Mouse (Mus musculus) hindbrain, embryonic 12.5 days (tissue): ENCODE measurements at regions not wholly inside any gene's neighbourhood (a gene's known extent, or its start where the extent isn't known, plus 50 kb on each side); places are given as distances from the start of the nearest gene placed in this dataset.

Experiments
- ATAC-seq: fragments of 200-750 bp; cut with Nextera tagmentation; 2 replicates; pipeline ENCODE4 v1.8.0; 2017; ENCODE audit warnings: moderate TSS enrichment; ENCODE audit not compliant: low FRiP score
- H3K27ac ChIP-seq: fragments of 300-500 bp; sonication (generic); 2 replicates; pipeline ENCODE4 v1.5.1; 2016; ENCODE audit warnings: mild to moderate bottlenecking
- H3K27me3 ChIP-seq: fragments of 300-500 bp; sonication (generic); 2 replicates; pipeline ENCODE4 v1.6.1; 2016; ENCODE audit warnings: mild to moderate bottlenecking
- H3K36me3 ChIP-seq: fragments of 300-500 bp; sonication (generic); 2 replicates; pipeline ENCODE4 v1.6.1; 2016; ENCODE audit warnings: mild to moderate bottlenecking
- H3K4me1 ChIP-seq: fragments of 300-500 bp; sonication (generic); 2 replicates; pipeline ENCODE4 v1.6.1; 2016
- H3K4me2 ChIP-seq: fragments of 300-500 bp; sonication (generic); replicated peaks from 2 replicates; pipeline ENCODE4 v1.6.1; 2016; ENCODE audit warnings: mild to moderate bottlenecking
- H3K4me3 ChIP-seq: fragments of 300-500 bp; sonication (generic); 2 replicates; pipeline ENCODE4 v1.5.1; 2016; ENCODE audit warnings: mild to moderate bottlenecking
- H3K9ac ChIP-seq: fragments of 300-500 bp; sonication (generic); 2 replicates; pipeline ENCODE4 v1.6.1; 2016; ENCODE audit warnings: mild to moderate bottlenecking, moderate library complexity
- H3K9me3 ChIP-seq: fragments of 300-500 bp; sonication (generic); replicated peaks from 2 replicates; pipeline ENCODE4 v1.6.1; 2016; ENCODE audit warnings: mild to moderate bottlenecking
- WGBS: fragments of 180-500 bp; shearing (Covaris S2); methylation state at CpG from one replicate; pipeline ENCODE4 v1.1.7; 2016; 5-methylcytosine and 5-hydroxymethylcytosine counted together

GRCm38 (mm10) chr16:77239176-77239790 lies 225.8 kb downstream of the Usp25 start:
- 58% methylated on average over 9 of the region's 9 CpGs for WGBS
- peak overlapping the region; percentile 30 for H3K4me3 ChIP-seq

DNA sequence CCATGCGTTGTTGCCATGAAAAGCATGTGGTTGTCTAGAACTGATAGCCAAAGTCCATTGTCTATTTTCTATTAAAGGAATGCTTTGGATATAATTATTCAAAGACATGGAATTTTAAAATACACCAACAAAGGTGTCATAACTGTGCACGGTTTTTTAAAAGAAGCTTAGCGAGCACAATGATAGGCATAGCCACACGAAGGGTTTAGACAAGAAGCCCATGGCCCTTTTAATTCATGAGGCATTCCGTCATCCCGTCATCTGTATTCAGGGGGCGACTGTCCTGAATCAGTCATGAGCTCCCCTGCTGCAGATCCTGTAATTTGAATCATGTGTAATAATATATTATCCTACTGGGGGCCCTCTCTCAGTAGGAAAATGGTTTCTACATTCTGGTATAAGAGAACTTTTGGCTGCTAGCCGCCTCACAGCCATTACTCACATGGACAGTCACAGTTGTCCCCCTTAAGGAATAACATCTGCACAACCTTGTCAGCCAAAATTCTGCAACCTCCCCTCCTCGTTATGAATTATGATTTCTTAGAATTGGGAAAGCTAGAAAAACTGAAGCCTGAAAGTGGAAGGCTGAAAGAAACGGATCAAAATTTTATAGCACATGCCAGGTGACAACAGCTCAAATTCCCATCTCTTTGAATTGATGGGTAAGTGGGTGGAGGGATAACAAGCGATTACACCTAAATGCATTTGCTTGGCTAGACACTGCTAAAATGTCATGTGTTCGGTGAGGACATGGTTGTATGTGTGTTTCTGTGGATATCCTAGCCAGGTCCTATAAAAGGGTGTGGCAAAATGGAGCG lies 225.1 kb downstream of the Usp25 start:
- 37% methylated on average over 13 of the region's 13 CpGs for WGBS
- no peaks in the 10 kb centered on the region for H3K9me3 ChIP-seq
- peak; percentile 29 for ATAC-seq
- H3K4me3 ChIP-seq = peak overlapping the region; percentile 30
- no peaks in the 10 kb centered on the region for H3K36me3 ChIP-seq
- H3K27ac ChIP-seq = peak overlapping the region; percentile 94
- H3K9ac ChIP-seq = peak overlapping the region; percentile 59
- no peaks in the 10 kb centered on the region for H3K27me3 ChIP-seq
- H3K4me2 ChIP-seq = peak overlapping the region; percentile 53
- peaks cover 25% of the 10 kb centered on the region for H3K4me1 ChIP-seq

More at GRCm38 (mm10) chr16:77239176-77239790, 225.8 kb downstream of the Usp25 start:
- Histone ChIP-seq H3K36me3 (no peaks in the 10 kb centered on the region), H3K27ac (peak overlapping the region; percentile 94), H3K9ac (peak overlapping the region; percentile 59), H3K4me1 (peaks cover 25% of the 10 kb centered on the region), H3K9me3 (no peaks in the 10 kb centered on the region), H3K4me2 (peak overlapping the region; percentile 53), H3K27me3 (no peaks in the 10 kb centered on the region)
- no peak for ATAC-seq

DNA sequence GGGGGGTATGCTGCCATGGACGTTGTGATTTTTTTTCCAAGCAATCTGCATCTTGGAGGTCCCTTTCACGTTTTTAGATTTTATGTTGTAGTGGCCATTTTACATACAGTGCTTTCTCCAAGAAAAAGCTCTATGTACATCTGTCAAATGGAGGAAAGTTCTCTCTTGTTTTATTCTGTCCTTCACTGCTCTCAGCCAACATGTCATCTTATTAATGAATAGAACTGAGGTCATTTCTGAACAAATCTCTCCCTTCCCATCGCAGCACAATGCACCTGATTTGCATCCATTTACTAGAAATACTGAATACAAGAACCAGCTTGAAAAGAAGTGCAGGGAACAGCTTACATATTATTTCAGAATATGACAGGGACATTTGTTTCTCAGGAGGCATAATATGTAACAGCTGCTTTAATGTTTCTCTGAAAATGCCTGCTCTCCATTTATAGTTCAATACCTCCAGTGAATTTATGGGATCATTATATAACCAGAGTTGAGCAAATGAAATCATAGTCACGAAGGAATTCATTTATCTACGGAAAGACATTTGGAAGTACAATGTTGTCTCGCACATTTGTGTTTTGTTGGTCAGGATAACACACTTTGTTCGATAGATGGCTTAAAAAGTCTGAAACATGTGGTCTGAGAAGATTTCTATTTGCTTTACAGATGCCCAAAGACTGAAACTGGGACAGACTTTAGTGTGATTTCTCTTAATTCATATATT lies 224.3 kb downstream of the Usp25 start:
- Histone ChIP-seq H3K4me2 (peak overlapping the region; percentile 53), H3K9me3 (no peaks in the 10 kb centered on the region), H3K27me3 (no peaks in the 10 kb centered on the region), H3K4me1 (peaks cover 25% of the 10 kb centered on the region), H3K9ac (peak overlapping the region; percentile 59), H3K36me3 (no peaks in the 10 kb centered on the region), H3K27ac (peak overlapping the region; percentile 94), H3K4me3 (peak overlapping the region; percentile 30)
- WGBS = 52% methylated on average over 7 of the region's 7 CpGs
- ATAC-seq = 0 out of 2 replicates have a peak, but pooled peaks have one; percentile 1

DNA sequence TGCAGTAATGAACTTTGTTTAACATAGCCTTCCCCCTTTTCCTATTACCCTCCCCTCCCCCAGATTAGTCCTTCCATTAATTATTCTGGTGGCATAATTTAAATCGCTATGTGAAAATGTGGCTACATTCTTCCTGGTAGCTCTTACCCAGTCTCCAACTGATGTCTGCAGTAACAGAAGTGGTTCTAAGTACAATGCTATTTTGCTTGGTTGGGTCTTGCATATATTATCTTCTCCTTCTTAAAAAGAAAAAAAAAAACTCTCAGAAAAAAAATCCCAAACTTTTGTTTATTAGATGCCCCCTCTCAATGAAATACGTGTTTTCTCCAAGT lies 223.7 kb downstream of the Usp25 start:
- WGBS = 38% methylated on average over 2 of the region's 2 CpGs
- no peak for ATAC-seq
- Histone ChIP-seq H3K27me3 (no peaks in the 10 kb centered on the region), H3K4me1 (peaks cover 25% of the 10 kb centered on the region), H3K4me3 (peak overlapping the region; percentile 30), H3K9ac (0 out of 2 replicates have a peak overlapping the region, but pooled peaks have one; percentile 59), H3K4me2 (peak overlapping the region; percentile 53), H3K27ac (peak overlapping the region; percentile 94), H3K36me3 (no peaks in the 10 kb centered on the region), H3K9me3 (no peaks in the 10 kb centered on the region)

DNA sequence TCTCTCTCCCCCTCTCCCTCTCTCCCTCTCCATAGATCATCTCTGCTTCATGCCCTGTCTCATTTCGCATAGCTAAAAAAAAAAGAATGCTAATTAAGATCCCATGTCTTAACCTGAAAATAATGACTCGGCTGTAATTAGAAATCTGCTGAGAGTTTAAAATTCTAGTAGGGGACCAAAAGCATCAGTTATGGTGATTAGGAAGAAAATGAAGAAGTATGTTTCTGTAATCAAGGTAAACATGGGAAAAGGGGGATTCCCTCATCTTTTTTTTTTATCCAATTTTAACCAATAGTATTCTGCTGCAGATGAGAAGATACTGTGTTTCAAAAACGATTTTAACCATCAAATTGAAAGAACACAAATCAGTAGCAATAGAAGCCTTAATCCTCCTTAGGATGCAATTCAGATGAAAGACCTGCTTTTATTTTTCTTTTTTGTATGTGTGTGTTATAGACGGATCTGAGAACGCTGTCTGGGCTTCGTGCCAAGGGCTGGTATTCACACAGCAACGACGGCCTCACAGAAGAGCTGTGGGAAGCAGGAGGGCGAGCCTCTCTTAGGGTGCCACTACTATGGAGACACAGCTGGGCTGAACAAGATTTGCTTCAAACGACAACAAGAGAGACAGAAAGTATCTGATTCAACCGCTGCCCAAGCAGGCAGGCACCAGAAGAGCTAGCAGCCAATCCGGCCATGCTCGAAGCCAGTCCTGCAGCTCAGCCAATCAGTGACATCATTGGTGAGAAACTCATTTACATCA lies 223.2 kb downstream of the Usp25 start:
- peak overlapping the region; percentile 53 for H3K9ac ChIP-seq
- H3K4me3 ChIP-seq = peak overlapping the region; percentile 30
- no peaks in the 10 kb centered on the region for H3K27me3 ChIP-seq
- peak overlapping the region; percentile 94 for H3K27ac ChIP-seq
- ATAC-seq = peak; percentile 90
- H3K4me1 ChIP-seq = peaks cover 25% of the 10 kb centered on the region
- H3K9me3 ChIP-seq = no peaks in the 10 kb centered on the region
- peak overlapping the region; percentile 53 for H3K4me2 ChIP-seq
- 14% methylated on average over 13 of the region's 13 CpGs for WGBS
- H3K36me3 ChIP-seq = no peaks in the 10 kb centered on the region

DNA sequence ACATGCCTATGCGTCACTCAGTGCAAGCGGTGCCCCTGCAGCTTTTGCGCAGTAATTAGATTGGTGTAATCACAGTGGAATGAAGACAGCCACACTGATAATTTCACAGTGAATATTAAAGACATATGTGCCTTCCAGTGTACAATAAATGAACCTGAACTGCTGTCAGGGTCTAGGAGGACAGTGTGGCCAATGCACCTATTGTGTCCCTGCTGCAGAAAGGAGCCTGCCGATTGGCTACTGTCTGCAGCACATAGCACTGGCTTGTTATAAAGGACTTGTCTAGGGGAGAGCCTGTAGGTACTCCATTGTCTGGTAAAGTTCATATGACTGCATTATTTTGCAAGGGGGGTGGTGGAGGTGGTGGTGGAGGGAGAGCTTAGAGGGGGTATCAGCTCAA lies 222.5 kb downstream of the Usp25 start:
- Histone ChIP-seq H3K4me3 (peak overlapping the region; percentile 30; the same call in 1 of the 2 replicates), H3K27me3 (no peaks in the 10 kb centered on the region), H3K27ac (peak overlapping the region; percentile 94), H3K4me2 (peak overlapping the region; percentile 53), H3K9me3 (no peaks in the 10 kb centered on the region), H3K9ac (peak overlapping the region; percentile 53), H3K4me1 (peaks cover 25% of the 10 kb centered on the region), H3K36me3 (no peaks in the 10 kb centered on the region)
- WGBS = 49% methylated on average over 4 of the region's 4 CpGs
- peak; percentile 87 for ATAC-seq

- peaks cover 25% of the 10 kb centered on the region for H3K4me1 ChIP-seq
- peak overlapping the region; percentile 53 for H3K9ac ChIP-seq
- no peak for ATAC-seq
- H3K36me3 ChIP-seq = no peaks in the 10 kb centered on the region
- H3K9me3 ChIP-seq = no peaks in the 10 kb centered on the region
- peak overlapping the region; percentile 94 for H3K27ac ChIP-seq
- 71% methylated on average over 5 of the region's 5 CpGs for WGBS
- H3K4me2 ChIP-seq = peak overlapping the region; percentile 53
- no peaks in the 10 kb centered on the region for H3K27me3 ChIP-seq
- H3K4me3 ChIP-seq = peak overlapping the region; percentile 1; the same call in 1 of the 2 replicates
Measured at GRCm38 (mm10) chr16:77235449-77235848, 221.9 kb downstream of the Usp25 start.
